Mouse (Mus musculus): Measurements from ENCODE around the gene Nfyc. TPM values are rescaled to one million over a fixed set of nuclear protein-coding genes. Genes with fewer than 3 reads are reported as not detected.

Gene Nfyc
- total and polyA plus RNA-seq, 3 experiments = 46.0 to 179 (median 50.6) TPM

DNA sequence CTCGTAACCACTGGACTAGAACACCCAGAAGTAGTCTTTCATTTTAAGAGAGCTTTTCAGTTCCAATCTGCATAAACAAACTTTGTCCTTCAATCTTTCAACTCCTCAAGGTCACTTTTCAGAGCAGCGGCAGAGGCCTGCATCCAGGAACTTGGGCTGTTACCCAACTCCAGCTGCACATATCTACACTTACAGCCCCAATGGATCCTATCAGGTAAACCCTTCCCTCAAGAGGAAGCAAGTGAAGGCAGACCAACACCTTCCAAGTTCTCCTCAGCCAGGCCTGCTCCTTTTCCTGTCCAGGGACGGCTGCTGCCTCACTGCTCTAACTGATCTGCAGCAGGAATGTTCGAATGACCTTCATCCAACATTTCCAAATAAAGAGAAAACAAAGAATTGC, 17.2 kb downstream of the Nfyc start:
- WGBS = 12% methylated on average over 4 of the region's 4 CpGs
- DNase-seq = peak; percentile 33 to 44
- Histone ChIP-seq H3K27ac (peak overlapping the region; percentile 91), H3K4me1 (ENCODE audit: control insufficient read depth, insufficient read depth, low read length) (peaks cover 21% of the 10 kb centered on the region), H3K9ac (ENCODE audit: low read depth, low read length) (peak overlapping the region; percentile 95), H3K79me2 (replicated peaks; ENCODE audit: control insufficient read depth, insufficient read depth, low read length) (peaks cover 12% of the 10 kb centered on the region), H3K4me3 (peak overlapping the region; percentile 58), H3K27me3 (ENCODE audit: control insufficient read depth, insufficient read depth, low read length) (no peaks in the 10 kb centered on the region), H3K36me3 (ENCODE audit: control insufficient read depth, insufficient read depth, low read length) (peaks cover 36% of the 10 kb centered on the region)
- TF ChIP-seq POLR2A (IDR thresholded peaks at IDR 0.05; ENCODE audit: insufficient read depth, low read depth, low read length) = 0 out of 2 replicates have a peak, but pooled peaks have one; percentile 27
- no peak for TF ChIP-seq CTCF (IDR thresholded peaks at IDR 0.05)
- TF ChIP-seq EP300 (IDR thresholded peaks at IDR 0.05; ENCODE audit: insufficient read depth, low read depth, low read length) = 0 out of 2 replicates have a peak, but pooled peaks have one; percentile 13
- intact Hi-C loops (cut with DNase I) = no loop called here

DNA sequence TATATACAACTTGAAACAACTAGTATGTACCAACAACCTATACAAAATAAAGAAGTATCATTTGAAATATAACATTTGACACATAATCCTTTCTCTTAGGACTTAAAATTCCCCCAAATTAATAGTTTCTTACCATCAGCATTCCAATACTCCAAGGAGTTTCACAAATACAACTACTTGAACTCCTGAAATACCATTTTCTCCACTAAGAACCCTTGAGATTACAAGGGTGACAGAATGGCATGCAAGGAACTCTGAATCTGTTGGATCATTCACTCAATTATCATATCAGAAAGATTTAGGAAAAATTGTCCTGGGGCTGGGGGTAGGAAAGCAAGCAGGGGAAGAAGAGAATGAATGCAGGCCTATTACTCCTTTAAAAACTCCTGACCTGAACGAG, 17.6 kb downstream of the Nfyc start:
- TF ChIP-seq CTCF (IDR thresholded peaks at IDR 0.05) (no peak), POLR2A (IDR thresholded peaks at IDR 0.05; ENCODE audit: insufficient read depth, low read depth, low read length) (no peak), EP300 (IDR thresholded peaks at IDR 0.05; ENCODE audit: insufficient read depth, low read depth, low read length) (no peak)
- Histone ChIP-seq H3K4me1 (ENCODE audit: control insufficient read depth, insufficient read depth, low read length) (peaks cover 22% of the 10 kb centered on the region), H3K9ac (ENCODE audit: low read depth, low read length) (peak overlapping the region; percentile 95), H3K27me3 (ENCODE audit: control insufficient read depth, insufficient read depth, low read length) (no peaks in the 10 kb centered on the region), H3K79me2 (replicated peaks; ENCODE audit: control insufficient read depth, insufficient read depth, low read length) (peaks cover 10% of the 10 kb centered on the region), H3K36me3 (ENCODE audit: control insufficient read depth, insufficient read depth, low read length) (peaks cover 37% of the 10 kb centered on the region), H3K27ac (peak overlapping the region; percentile 91), H3K4me3 (peak overlapping the region; percentile 58)
- intact Hi-C loops (cut with DNase I) = no loop called here
- DNase-seq = no peak
- 18% methylated on average over 1 of the region's 1 CpGs for WGBS

DNA sequence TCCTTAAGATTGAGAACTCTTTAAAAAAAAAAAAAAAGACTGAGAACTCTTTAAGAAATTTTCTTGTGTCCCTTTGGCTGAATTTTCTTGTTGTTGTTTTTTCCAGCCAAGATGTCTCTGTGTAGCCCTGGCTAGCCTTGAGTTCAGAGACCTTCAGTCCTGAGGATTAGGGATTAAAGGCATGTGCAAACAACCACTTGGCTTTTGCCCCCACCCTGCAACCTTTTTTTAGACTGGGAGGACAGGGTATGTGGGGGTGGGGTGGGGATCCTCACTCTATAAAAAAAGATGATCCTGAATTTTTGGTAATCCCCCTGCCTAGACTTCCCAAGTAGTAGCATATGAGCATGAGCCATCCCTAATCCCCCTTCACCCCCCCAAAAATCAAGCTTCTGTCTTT, 25.6 kb downstream of the Nfyc start:
- TF ChIP-seq CTCF (IDR thresholded peaks at IDR 0.05) (no peak), EP300 (IDR thresholded peaks at IDR 0.05; ENCODE audit: insufficient read depth, low read depth, low read length) (no peak), POLR2A (IDR thresholded peaks at IDR 0.05; ENCODE audit: insufficient read depth, low read depth, low read length) (no peak)
- Histone ChIP-seq H3K79me2 (replicated peaks; ENCODE audit: control insufficient read depth, insufficient read depth, low read length) (peaks cover 2% of the 10 kb centered on the region), H3K36me3 (ENCODE audit: control insufficient read depth, insufficient read depth, low read length) (peaks cover 48% of the 10 kb centered on the region), H3K27ac (no peak overlapping the region), H3K4me1 (ENCODE audit: control insufficient read depth, insufficient read depth, low read length) (peaks cover 7% of the 10 kb centered on the region), H3K4me3 (no peak overlapping the region), H3K27me3 (ENCODE audit: control insufficient read depth, insufficient read depth, low read length) (no peaks in the 10 kb centered on the region), H3K9ac (ENCODE audit: low read depth, low read length) (no peak overlapping the region)
- intact Hi-C loops (cut with DNase I) = no loop called here
- no peak for DNase-seq

DNA sequence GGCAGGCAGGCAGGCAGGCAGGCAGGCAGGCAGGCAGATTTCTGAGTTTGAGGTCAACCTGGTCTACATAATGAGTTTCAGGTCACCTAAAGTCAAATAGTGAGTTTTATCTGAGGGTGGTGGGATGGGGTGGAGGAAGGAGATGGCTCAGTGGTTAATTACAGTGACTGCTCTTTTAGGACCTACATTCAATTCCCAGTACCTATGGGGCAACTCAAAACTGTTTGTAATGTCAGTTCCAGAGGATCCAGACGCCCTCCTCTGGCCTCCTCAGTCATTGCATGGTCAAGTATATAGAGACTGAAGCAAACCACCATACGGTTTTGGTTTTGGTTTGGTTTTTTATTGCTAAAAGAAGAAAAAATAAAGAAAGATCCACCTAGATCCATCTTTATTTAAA, 29.9 kb downstream of the Nfyc start:
- H3K36me3 ChIP-seq (ENCODE audit: control insufficient read depth, insufficient read depth, low read length) = peaks cover 43% of the 10 kb centered on the region
- H3K27me3 ChIP-seq (ENCODE audit: control insufficient read depth, insufficient read depth, low read length) = no peaks in the 10 kb centered on the region
- TF ChIP-seq POLR2A (IDR thresholded peaks at IDR 0.05; ENCODE audit: insufficient read depth, low read depth, low read length) = no peak
- TF ChIP-seq CTCF (IDR thresholded peaks at IDR 0.05) = peak; percentile 69
- no peak overlapping the region for H3K4me3 ChIP-seq
- peaks cover 8% of the 10 kb centered on the region for H3K4me1 ChIP-seq (ENCODE audit: control insufficient read depth, insufficient read depth, low read length)
- no peak overlapping the region for H3K9ac ChIP-seq (ENCODE audit: low read depth, low read length)
- no peak overlapping the region for H3K27ac ChIP-seq
- 31% methylated on average over 2 of the region's 2 CpGs for WGBS
- H3K79me2 ChIP-seq (replicated peaks; ENCODE audit: control insufficient read depth, insufficient read depth, low read length) = peaks cover 6% of the 10 kb centered on the region
- intact Hi-C loops (cut with DNase I) = no loop called here
- no peak for DNase-seq

DNA sequence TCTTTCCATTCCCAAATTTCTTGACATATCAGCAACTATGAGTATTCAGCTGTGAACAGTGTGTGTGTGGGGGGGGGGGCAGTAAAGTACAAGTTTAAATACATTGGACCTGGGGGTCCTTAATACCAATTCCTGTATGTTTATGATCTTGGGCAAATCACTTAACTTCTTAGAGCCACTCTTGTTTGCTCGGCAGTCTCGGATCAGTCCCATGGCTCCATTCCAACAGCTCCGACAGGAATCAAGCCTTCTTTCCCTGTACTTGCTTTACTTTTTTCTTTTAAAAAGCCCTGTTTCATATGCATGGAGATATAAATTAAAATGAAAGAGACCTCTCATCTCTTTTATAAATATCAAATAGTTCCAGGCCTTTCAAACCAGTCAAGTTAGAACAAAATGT, 30.7 kb downstream of the Nfyc start:
- Histone ChIP-seq H3K27ac (no peak overlapping the region), H3K27me3 (ENCODE audit: control insufficient read depth, insufficient read depth, low read length) (no peaks in the 10 kb centered on the region), H3K4me3 (no peak overlapping the region), H3K79me2 (replicated peaks; ENCODE audit: control insufficient read depth, insufficient read depth, low read length) (peaks cover 6% of the 10 kb centered on the region), H3K36me3 (ENCODE audit: control insufficient read depth, insufficient read depth, low read length) (peaks cover 45% of the 10 kb centered on the region), H3K9ac (ENCODE audit: low read depth, low read length) (no peak overlapping the region), H3K4me1 (ENCODE audit: control insufficient read depth, insufficient read depth, low read length) (peaks cover 7% of the 10 kb centered on the region)
- intact Hi-C loops (cut with DNase I) = no loop called here
- no peak for DNase-seq
- WGBS = 17% methylated on average over 3 of the region's 3 CpGs
- no peak for TF ChIP-seq POLR2A (IDR thresholded peaks at IDR 0.05; ENCODE audit: insufficient read depth, low read depth, low read length)
- no peak for TF ChIP-seq EP300 (IDR thresholded peaks at IDR 0.05; ENCODE audit: insufficient read depth, low read depth, low read length)
- TF ChIP-seq CTCF (IDR thresholded peaks at IDR 0.05) = no peak

DNA sequence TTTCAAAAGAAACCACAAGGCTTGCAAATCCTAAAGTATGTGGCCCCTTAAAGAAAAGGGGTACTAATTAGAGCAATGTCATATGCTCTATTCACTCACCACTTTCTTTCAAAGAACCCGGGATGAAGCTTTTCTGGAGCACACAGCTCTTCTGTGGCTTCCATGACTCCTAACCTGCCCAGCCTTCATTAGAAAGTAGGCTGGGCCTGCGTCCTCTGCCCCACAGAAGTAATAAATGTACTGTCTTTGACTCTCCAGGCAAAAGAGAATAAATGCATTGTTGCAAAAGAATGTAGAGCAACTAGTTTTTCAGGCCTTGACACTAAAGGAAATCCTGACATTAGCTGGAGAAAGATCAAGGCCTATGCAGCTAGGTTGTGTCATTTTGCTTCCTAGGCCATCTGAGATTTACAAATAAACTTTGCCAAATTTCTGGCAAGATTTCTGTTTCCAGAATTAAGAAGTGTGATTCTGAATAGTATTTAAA, 31.6 kb downstream of the Nfyc start:
- Histone ChIP-seq H3K79me2 (replicated peaks; ENCODE audit: control insufficient read depth, insufficient read depth, low read length) (peaks cover 8% of the 10 kb centered on the region), H3K9ac (ENCODE audit: low read depth, low read length) (no peak overlapping the region), H3K4me1 (ENCODE audit: control insufficient read depth, insufficient read depth, low read length) (peaks cover 10% of the 10 kb centered on the region), H3K27ac (no peak overlapping the region), H3K27me3 (ENCODE audit: control insufficient read depth, insufficient read depth, low read length) (no peaks in the 10 kb centered on the region), H3K36me3 (ENCODE audit: control insufficient read depth, insufficient read depth, low read length) (peaks cover 46% of the 10 kb centered on the region), H3K4me3 (no peak overlapping the region)
- TF ChIP-seq CTCF (IDR thresholded peaks at IDR 0.05) = no peak
- no peak for TF ChIP-seq POLR2A (IDR thresholded peaks at IDR 0.05; ENCODE audit: insufficient read depth, low read depth, low read length)
- no peak for TF ChIP-seq EP300 (IDR thresholded peaks at IDR 0.05; ENCODE audit: insufficient read depth, low read depth, low read length)
- intact Hi-C loops (cut with DNase I) = no loop called here
- 40% methylated on average over 2 of the region's 2 CpGs for WGBS
- DNase-seq = no peak

All from heart, adult 2 months (tissue).